Mouse (Mus musculus) CH12.LX (cell line): ENCODE measurements around the gene Ptms. TPM values are rescaled to one million over a fixed set of nuclear protein-coding genes. Genes with fewer than 3 reads are reported as not detected.

Source experiments
- DNase-seq: peaks from one replicate; pipeline ENCODE4 v3.0.0-alpha.2; 2013; ENCODE audit errors: extremely low read depth
- H3K27ac ChIP-seq: 2 replicates; pipeline ENCODE4 v1.5.1; 2012; ENCODE audit warnings: low read depth, mild to moderate bottlenecking, control low read depth, moderate library complexity; ENCODE audit not compliant: insufficient read depth
- H3K27me3 ChIP-seq: replicated peaks from 2 replicates; pipeline ENCODE3; 2012; ENCODE audit warnings: inconsistent platforms
- H3K36me3 ChIP-seq, 2 experiments: replicated peaks in 1 of 2; 2 replicates each; pipeline versions ENCODE3 to v1.6.1; 2012; ENCODE audit warnings: inconsistent platforms in 1 of 2, low read length in 1 of 2, mild to moderate bottlenecking in 1 of 2, mixed read lengths in 1 of 2, moderate library complexity in 1 of 2; ENCODE audit not compliant: control insufficient read depth in 1 of 2, insufficient read depth in 1 of 2
- H3K4me1 ChIP-seq, 2 experiments: 2 replicates each; pipeline ENCODE4 v1.6.1; 2012; ENCODE audit warnings: inconsistent platforms in 1 of 2, moderate library complexity in 1 of 2; ENCODE audit not compliant: insufficient read depth in 2 of 2, control insufficient read depth in 1 of 2
- H3K4me2 ChIP-seq: 2 replicates; pipeline ENCODE4 v1.6.1; 2012; ENCODE audit warnings: low read depth, mild to moderate bottlenecking, control low read depth; ENCODE audit not compliant: poor library complexity, insufficient read depth, severe bottlenecking
- H3K4me3 ChIP-seq, 3 experiments: fragments of 150-350 bp in 1 of 3; sonication (generic) in 1 of 3; replicated peaks in 1 of 3; 2 replicates each; pipeline versions ENCODE3 to v1.5.1; 2011 to 2012; ENCODE audit warnings: low read depth in 2 of 3, low read length in 2 of 3, mild to moderate bottlenecking in 2 of 3, moderate library complexity in 2 of 3, control low read depth in 1 of 3, improper control_type of control experiment in 1 of 3, inconsistent platforms in 1 of 3, mixed read lengths in 1 of 3; ENCODE audit not compliant: poor library complexity in 1 of 3
- H3K79me2 ChIP-seq: replicated peaks from 2 replicates; pipeline ENCODE4 v1.6.1; 2012; ENCODE audit warnings: mild to moderate bottlenecking, moderate library complexity; ENCODE audit not compliant: control insufficient read depth, poor library complexity, insufficient read depth, severe bottlenecking; ENCODE audit errors: extremely low read depth
- H3K9ac ChIP-seq: 2 replicates; pipeline ENCODE4 v1.6.1; 2012; ENCODE audit warnings: low read depth, mild to moderate bottlenecking, control low read depth, moderate library complexity; ENCODE audit not compliant: insufficient read depth
- H3K9me3 ChIP-seq: replicated peaks from 2 replicates; pipeline ENCODE3; 2012; ENCODE audit warnings: low read length, inconsistent platforms, mixed read lengths
- BHLHE40 ChIP-seq: IDR thresholded peaks from 2 replicates; pipeline ENCODE4 v1.6.1; 2011; ENCODE audit warnings: mild to moderate bottlenecking, low read depth, low read length, improper control_type of control experiment
- CHD2 ChIP-seq: IDR thresholded peaks from 2 replicates; pipeline ENCODE4 v1.6.1; 2011; ENCODE audit warnings: low read length, improper control_type of control experiment
- E2F4 ChIP-seq: IDR thresholded peaks from 2 replicates; pipeline ENCODE4 v1.6.1; 2011; ENCODE audit warnings: low read depth, low read length, improper control_type of control experiment; ENCODE audit not compliant: insufficient replicate concordance
- ELF1 ChIP-seq: IDR thresholded peaks from 2 replicates; pipeline ENCODE4 v1.6.1; 2014; ENCODE audit warnings: low read depth, mild to moderate bottlenecking, inconsistent platforms, low read length, improper control_type of control experiment
- EP300 ChIP-seq: IDR thresholded peaks from 2 replicates; pipeline ENCODE4 v1.6.1; 2011; ENCODE audit warnings: low read length, improper control_type of control experiment
- ETS1 ChIP-seq: conservative IDR thresholded peaks from 2 replicates; pipeline ENCODE4 v1.6.1; 2012; ENCODE audit warnings: low read depth, mild to moderate bottlenecking, inconsistent platforms, low read length, improper control_type of control experiment, moderate library complexity
- GABPA ChIP-seq: IDR thresholded peaks from 2 replicates; pipeline ENCODE4 v1.6.1; 2012; ENCODE audit warnings: low read depth, low read length, improper control_type of control experiment, inconsistent platforms; ENCODE audit not compliant: insufficient replicate concordance
- KAT2A ChIP-seq: IDR thresholded peaks from 2 replicates; pipeline ENCODE4 v1.6.1; 2012; ENCODE audit warnings: low read length, improper control_type of control experiment, inconsistent platforms; ENCODE audit not compliant: insufficient replicate concordance
- MAX ChIP-seq: IDR thresholded peaks from 2 replicates; pipeline ENCODE4 v1.6.1; 2011; ENCODE audit warnings: low read length, improper control_type of control experiment
- MAZ ChIP-seq: IDR thresholded peaks from 2 replicates; pipeline ENCODE4 v1.6.1; 2012; ENCODE audit warnings: low read depth, mild to moderate bottlenecking, inconsistent platforms, low read length, improper control_type of control experiment, moderate library complexity
- MEF2A ChIP-seq: IDR thresholded peaks from 2 replicates; pipeline ENCODE4 v1.6.1; 2014; ENCODE audit warnings: low read depth, mild to moderate bottlenecking, inconsistent platforms, low read length, improper control_type of control experiment, borderline replicate concordance
- MXI1 ChIP-seq: IDR thresholded peaks from 2 replicates; pipeline ENCODE4 v1.6.1; 2011; ENCODE audit warnings: mild to moderate bottlenecking, low read depth, low read length, improper control_type of control experiment
- NRF1 ChIP-seq: IDR thresholded peaks from 2 replicates; pipeline ENCODE4 v1.6.1; 2014; ENCODE audit warnings: low read depth, mild to moderate bottlenecking, inconsistent platforms, low read length, improper control_type of control experiment, moderate library complexity
- POLR2A ChIP-seq: IDR thresholded peaks from 2 replicates; pipeline ENCODE4 v1.6.1; 2011; ENCODE audit warnings: low read depth, mild to moderate bottlenecking, improper control_type of control experiment, low read length
- POLR2AphosphoS2 ChIP-seq: IDR thresholded peaks from 2 replicates; pipeline ENCODE4 v1.6.1; 2011; ENCODE audit warnings: low read depth, low read length, improper control_type of control experiment
- RAD21 ChIP-seq: IDR thresholded peaks from 2 replicates; pipeline ENCODE4 v1.6.1; 2011; ENCODE audit warnings: low read depth, mild to moderate bottlenecking, low read length, improper control_type of control experiment, moderate library complexity
- RCOR1 ChIP-seq: conservative IDR thresholded peaks from 2 replicates; pipeline ENCODE4 v1.6.1; 2012; ENCODE audit warnings: low read depth, mild to moderate bottlenecking, inconsistent platforms, low read length, improper control_type of control experiment
- SIN3A ChIP-seq: IDR thresholded peaks from 2 replicates; pipeline ENCODE4 v1.6.1; 2012; ENCODE audit warnings: low read length, improper control_type of control experiment, inconsistent platforms
- SMC3 ChIP-seq: IDR thresholded peaks from 2 replicates; pipeline ENCODE4 v1.6.1; 2011; ENCODE audit warnings: low read depth, low read length, improper control_type of control experiment
- TCF12 ChIP-seq: IDR thresholded peaks from 2 replicates; pipeline ENCODE4 v1.6.1; 2014; ENCODE audit warnings: low read depth, mild to moderate bottlenecking, inconsistent platforms, low read length, improper control_type of control experiment
- USF1 ChIP-seq: IDR thresholded peaks from 2 replicates; pipeline ENCODE4 v1.6.1; 2014; ENCODE audit warnings: low read depth, mild to moderate bottlenecking, inconsistent platforms, low read length, improper control_type of control experiment
- USF2 ChIP-seq: conservative IDR thresholded peaks from 2 replicates; pipeline ENCODE4 v1.6.1; 2011; ENCODE audit warnings: low read depth, low read length, improper control_type of control experiment
- ZC3H11A ChIP-seq: IDR thresholded peaks from 2 replicates; pipeline ENCODE4 v1.6.1; 2012; ENCODE audit warnings: low read depth, mild to moderate bottlenecking, inconsistent platforms, low read length, improper control_type of control experiment
- ZKSCAN1 ChIP-seq: IDR thresholded peaks from 2 replicates; pipeline ENCODE4 v1.6.1; 2012; ENCODE audit warnings: low read depth, inconsistent platforms, low read length, improper control_type of control experiment, borderline replicate concordance
- ZMIZ1 ChIP-seq: IDR thresholded peaks from 2 replicates; pipeline ENCODE4 v1.6.1; 2012; ENCODE audit warnings: low read depth, mild to moderate bottlenecking, inconsistent platforms, low read length, improper control_type of control experiment
- dilution Hi-C: fragments of 300-500 bp; cut with MboI; formaldehyde crosslinking; loops from 2 replicates; pipeline ENCODE4 v1.14.3; 2020; ENCODE audit warnings: low sequenced_read_pairs; ENCODE audit not compliant: extremely low pct_unique_long_range_greater_than_20kb, extremely low pct_ligation_motif_present
- in situ Hi-C: fragments of 300-500 bp; cut with MboI; formaldehyde crosslinking; loops from 3 replicates; pipeline ENCODE4 v1.14.3; 2019; ENCODE audit warnings: low sequenced_read_pairs, low pct_ligation_motif_present, low pct_unique_long_range_greater_than_20kb, mixed read lengths
- polyA plus RNA-seq: library from polyadenylated mRNA; unstranded; fragments of >175 nt; gene quantifications from 2 replicates; pipeline ENCODE4 v1.2.1, GENCODE M21; 2012; ENCODE audit warnings: low read depth; ENCODE audit not compliant: insufficient read length
- total RNA-seq, 2 experiments: library from RNA; depleted of rRNA; stranded (reverse); fragments of 300-350 nt in 1 of 2; fragments of >200 nt in 1 of 2; gene quantifications; 2 replicates each; pipeline ENCODE4 v1.2.3; 2012 to 2014

The Ptms gene
- total RNA-seq (2012; rRNA removed) (11.0 and 12.8 TPM in 2 replicates), total RNA-seq (2014; rRNA removed) (7.0 and 8.1 TPM in 2 replicates), polyA plus RNA-seq (96.6 and 99.6 TPM in 2 replicates)

GRCm38 (mm10) chr6:124919695-124920317 is at the start of gene Ptms:
Gene Ptms (minus strand): TSS chr6:124920103.
- Histone ChIP-seq H3K9me3 (no peaks in the 10 kb centered on the region), H3K4me2 (peak within 1 kb of the TSS; percentile 35; the same call in 1 of the 2 replicates), H3K79me2 (no peaks in the 10 kb centered on the region), H3K27ac (no peak within 1 kb of the TSS), H3K27me3 (peaks cover 10% of the 10 kb centered on the region), H3K4me3 (no peak within 1 kb of the TSS), H3K9ac (no peak within 1 kb of the TSS), H3K36me3 (peaks cover 0 to under 1% of the 10 kb centered on the region in 2 experiments), H3K4me1 (peaks cover 7 to 52% of the 10 kb centered on the region in 2 experiments)
- in situ Hi-C loops (no loop called here), dilution Hi-C loops (no loop called here)
- no peak for TF ChIP-seq E2F4
- no peak for TF ChIP-seq SMC3
- TF ChIP-seq ELF1 = no peak
- TF ChIP-seq NRF1 = no peak
- peak; percentile 95 for TF ChIP-seq MXI1
- TF ChIP-seq USF2 = no peak
- no peak for TF ChIP-seq GABPA
- TF ChIP-seq POLR2A = no peak
- no peak for TF ChIP-seq MEF2A
- no peak for TF ChIP-seq TCF12
- no peak for TF ChIP-seq ZKSCAN1
- no peak for TF ChIP-seq BHLHE40
- TF ChIP-seq KAT2A = no peak
- TF ChIP-seq EP300 = no peak
- no peak for TF ChIP-seq ETS1
- no peak for TF ChIP-seq MAX
- no peak for TF ChIP-seq USF1
- TF ChIP-seq ZMIZ1 = no peak
- TF ChIP-seq ZC3H11A = no peak
- peak; percentile 97 for TF ChIP-seq CHD2
- no peak for TF ChIP-seq POLR2AphosphoS2
- TF ChIP-seq RAD21 = no peak
- TF ChIP-seq RCOR1 = no peak
- TF ChIP-seq MAZ = peak; percentile 72
- TF ChIP-seq SIN3A = no peak
- peak; percentile 95 for DNase-seq
